Mouse (Mus musculus) midbrain, embryonic 10.5 days (tissue): ENCODE data around the gene Rab22a. TPM values are rescaled to one million over a fixed set of nuclear protein-coding genes. Genes with fewer than 3 reads are reported as not detected.
A peak's percentile ranks its signal among the peaks of the same experiment; 100 is the strongest.
"Not testable (repeated sequence)": the region's sequence is repeated elsewhere in the genome, so short reads cannot be mapped to it uniquely, and the experiment has no call there.

Source experiments
- DNase-seq: peaks from one replicate; pipeline ENCODE4 v3.0.0-alpha.2; 2017; ENCODE audit warnings: low spot score
- H3K27ac ChIP-seq: fragments of 300-500 bp; sonication (generic); replicated peaks from 2 replicates; pipeline ENCODE4 v1.5.1; 2016; ENCODE audit warnings: mild to moderate bottlenecking
- H3K27me3 ChIP-seq: fragments of 300-500 bp; sonication (generic); 2 replicates; pipeline ENCODE4 v1.6.1; 2016; ENCODE audit warnings: low read depth, mild to moderate bottlenecking; ENCODE audit not compliant: poor library complexity, severe bottlenecking
- H3K36me3 ChIP-seq: fragments of 300-500 bp; sonication (generic); 2 replicates; pipeline ENCODE4 v1.6.1; 2016; ENCODE audit warnings: mild to moderate bottlenecking, moderate library complexity
- H3K4me1 ChIP-seq: fragments of 300-500 bp; sonication (generic); 2 replicates; pipeline ENCODE4 v1.6.1; 2016
- H3K4me3 ChIP-seq: fragments of 300-500 bp; sonication (generic); 2 replicates; pipeline ENCODE4 v1.5.1; 2016; ENCODE audit warnings: mild to moderate bottlenecking, moderate library complexity
- H3K9me3 ChIP-seq: fragments of 300-500 bp; sonication (generic); replicated peaks from 2 replicates; pipeline ENCODE4 v1.6.1; 2016; ENCODE audit warnings: mild to moderate bottlenecking
- WGBS: fragments of 180-500 bp; shearing (Covaris S2); methylation state at CpG from one replicate; pipeline ENCODE4 v1.1.7; 2016; 5-methylcytosine and 5-hydroxymethylcytosine counted together
- polyA plus RNA-seq: library from polyadenylated mRNA; unstranded; fragments of >200 nt; fragmentation: Nextera tagmentation; extraction: Ambion mirVana; gene quantifications from 2 replicates; pipeline ENCODE4 v1.2.1, GENCODE M21; 2016

The Rab22a gene
- polyA plus RNA-seq, 1 experiment from 2014 or later, result 24.0 TPM

GRCm38 (mm10) chr2:173680153-173680552 is 20.6 kb downstream of the Rab22a start:
- no peak overlapping the region for H3K27ac ChIP-seq
- no peaks in the 10 kb centered on the region for H3K27me3 ChIP-seq
- H3K4me1 ChIP-seq, result peaks cover 9% of the 10 kb centered on the region; the same call in 1 of the 2 replicates
- no peak for DNase-seq
- 85% methylated on average over 1 of the region's 1 CpGs for WGBS
- H3K4me3 ChIP-seq, result no peak overlapping the region
- peaks cover 18% of the 10 kb centered on the region for H3K36me3 ChIP-seq
- H3K9me3 ChIP-seq, result no peaks in the 10 kb centered on the region

GRCm38 (mm10) chr2:173682773-173683172 is 23.2 kb downstream of the Rab22a start:
- 61% methylated on average over 10 of the region's 10 CpGs for WGBS

GRCm38 (mm10) chr2:173685781-173686361 is 26.3 kb downstream of the Rab22a start:
- no peaks in the 10 kb centered on the region for H3K9me3 ChIP-seq
- no peak overlapping the region for H3K4me3 ChIP-seq
- H3K27ac ChIP-seq, result 0 out of 2 replicates have a peak overlapping the region, but pooled peaks have one; percentile 43
- H3K27me3 ChIP-seq, result no peaks in the 10 kb centered on the region
- peaks cover 40% of the 10 kb centered on the region for H3K36me3 ChIP-seq
- WGBS, result 92% methylated on average over 3 of the region's 3 CpGs
- peaks cover 19% of the 10 kb centered on the region; the same call in 1 of the 2 replicates for H3K4me1 ChIP-seq
- no peak for DNase-seq

More at GRCm38 (mm10) chr2:173682773-173683172, 23.2 kb downstream of the Rab22a start:
- no peaks in the 10 kb centered on the region for H3K9me3 ChIP-seq
- DNase-seq, result no peak
- peaks cover 12% of the 10 kb centered on the region for H3K36me3 ChIP-seq
- H3K4me1 ChIP-seq, result peaks cover 19% of the 10 kb centered on the region; the same call in 1 of the 2 replicates
- H3K27ac ChIP-seq, result no peak overlapping the region
- no peak overlapping the region for H3K4me3 ChIP-seq
- H3K27me3 ChIP-seq, result no peaks in the 10 kb centered on the region

- Histone ChIP-seq H3K9me3 (no peaks in the 10 kb centered on the region), H3K36me3 (peaks cover 52% of the 10 kb centered on the region), H3K4me1 (peaks cover 19% of the 10 kb centered on the region; the same call in 1 of the 2 replicates), H3K27ac (no peak overlapping the region), H3K27me3 (no peaks in the 10 kb centered on the region), H3K4me3 (no peak overlapping the region)
- 80% methylated on average over 5 of the region's 5 CpGs for WGBS
- DNase-seq, result no peak
Observed at GRCm38 (mm10) chr2:173687363-173687762, 27.8 kb downstream of the Rab22a start.

- H3K4me3 ChIP-seq, result no peak overlapping the region
- peaks cover 10% of the 10 kb centered on the region; the same call in 1 of the 2 replicates for H3K4me1 ChIP-seq
- H3K36me3 ChIP-seq, result peaks cover 57% of the 10 kb centered on the region
- H3K27ac ChIP-seq, result no peak overlapping the region
- DNase-seq, result no peak
- no peaks in the 10 kb centered on the region for H3K9me3 ChIP-seq
- H3K27me3 ChIP-seq, result no peaks in the 10 kb centered on the region
Observed at GRCm38 (mm10) chr2:173689835-173690234, 30.3 kb downstream of the Rab22a start.

GRCm38 (mm10) chr2:173691748-173692147 is 32.2 kb downstream of the Rab22a start:
- Histone ChIP-seq H3K27me3 (no peaks in the 10 kb centered on the region), H3K36me3 (peaks cover 76% of the 10 kb centered on the region), H3K9me3 (no peaks in the 10 kb centered on the region), H3K27ac (no peak overlapping the region), H3K4me1 (0 out of 2 replicates have a peak, but pooled peaks cover under 1% of the 10 kb centered on the region), H3K4me3 (no peak overlapping the region)
- 90% methylated on average over 6 of the region's 6 CpGs for WGBS
- no peak for DNase-seq

- Histone ChIP-seq H3K9me3 (no peaks in the 10 kb centered on the region), H3K4me1 (no peaks in the 10 kb centered on the region), H3K27me3 (no peaks in the 10 kb centered on the region), H3K4me3 (no peak overlapping the region), H3K27ac (no peak overlapping the region), H3K36me3 (peaks cover 86% of the 10 kb centered on the region)
- WGBS, result 90% methylated on average over 2 of the region's 2 CpGs
- DNase-seq, result no peak
Observed at GRCm38 (mm10) chr2:173692693-173693092, 33.1 kb downstream of the Rab22a start.

GRCm38 (mm10) chr2:173698850-173699249 is 39.3 kb downstream of the Rab22a start:
- peaks cover 97% of the 10 kb centered on the region for H3K36me3 ChIP-seq
- H3K9me3 ChIP-seq, result no peaks in the 10 kb centered on the region
- H3K4me3 ChIP-seq, result no peak overlapping the region
- no peak overlapping the region for H3K27ac ChIP-seq
- 92% methylated on average over 3 of the region's 3 CpGs for WGBS
- H3K4me1 ChIP-seq, result no peaks in the 10 kb centered on the region
- no peaks in the 10 kb centered on the region for H3K27me3 ChIP-seq
- no peak for DNase-seq

GRCm38 (mm10) chr2:173702096-173702866 is 42.7 kb downstream of the Rab22a start:
- no peak overlapping the region for H3K27ac ChIP-seq
- no peaks in the 10 kb centered on the region for H3K27me3 ChIP-seq
- H3K9me3 ChIP-seq, result no peaks in the 10 kb centered on the region
- H3K36me3 ChIP-seq, result peaks cover 78% of the 10 kb centered on the region
- no peaks in the 10 kb centered on the region for H3K4me1 ChIP-seq
- WGBS, result 89% methylated on average over 16 of the region's 16 CpGs
- H3K4me3 ChIP-seq, result no peak overlapping the region
- no peak for DNase-seq

GRCm38 (mm10) chr2:173702867-173703237 is 43.3 kb downstream of the Rab22a start:
- H3K4me1 ChIP-seq, result no peaks in the 10 kb centered on the region
- no peak overlapping the region for H3K27ac ChIP-seq
- no peaks in the 10 kb centered on the region for H3K27me3 ChIP-seq
- no peaks in the 10 kb centered on the region for H3K9me3 ChIP-seq
- H3K36me3 ChIP-seq, result peaks cover 74% of the 10 kb centered on the region
- no peak for DNase-seq
- 91% methylated on average over 12 of the region's 12 CpGs for WGBS
- H3K4me3 ChIP-seq, result no peak overlapping the region

GRCm38 (mm10) chr2:173705827-173706551 is 46.4 kb downstream of the Rab22a start:
- peaks cover 48% of the 10 kb centered on the region for H3K36me3 ChIP-seq
- 90% methylated on average over 15 of the region's 15 CpGs for WGBS

GRCm38 (mm10) chr2:173707626-173708025 is 48.1 kb downstream of the Rab22a start:
- H3K36me3 ChIP-seq, result peaks cover 32% of the 10 kb centered on the region
- not testable (repeated sequence) for DNase-seq

More at GRCm38 (mm10) chr2:173705827-173706551, 46.4 kb downstream of the Rab22a start:
- no peaks in the 10 kb centered on the region for H3K27me3 ChIP-seq
- H3K27ac ChIP-seq, result no peak overlapping the region
- no peak overlapping the region for H3K4me3 ChIP-seq
- no peaks in the 10 kb centered on the region for H3K4me1 ChIP-seq
- DNase-seq, result no peak
- H3K9me3 ChIP-seq, result no peaks in the 10 kb centered on the region

More at GRCm38 (mm10) chr2:173707626-173708025, 48.1 kb downstream of the Rab22a start:
- not testable (repeated sequence) for H3K27me3 ChIP-seq, H3K4me1 ChIP-seq, H3K4me3 ChIP-seq, H3K9me3 ChIP-seq, H3K27ac ChIP-seq
